Mouse (Mus musculus) heart, embryonic 14.5 days (tissue): Measurements from ENCODE around the gene Pik3cg. TPM values are rescaled to one million over a fixed set of nuclear protein-coding genes. Genes with fewer than 3 reads are reported as not detected.
"Not testable (repeated sequence)": the region's sequence is repeated elsewhere in the genome, so short reads cannot be mapped to it uniquely, and the experiment has no call there.

Source experiments
- ATAC-seq: fragments of 200-750 bp; cut with Nextera tagmentation; 2 replicates; pipeline ENCODE4 v1.8.0; 2017; ENCODE audit warnings: low read depth, moderate TSS enrichment; ENCODE audit not compliant: insufficient number of reproducible peaks, insufficient read depth, low FRiP score
- H3K27ac ChIP-seq, 2 experiments: fragments of 200-500 bp in 1 of 2; fragments of 300-500 bp in 1 of 2; sonication (generic) in 1 of 2; replicated peaks in 1 of 2; 2 replicates each; pipeline ENCODE4 v1.5.1; 2012 to 2014; ENCODE audit warnings: low read depth in 2 of 2, low read length in 2 of 2, control low read depth in 1 of 2, mild to moderate bottlenecking in 1 of 2, mixed read lengths in 1 of 2; ENCODE audit not compliant: control insufficient read depth in 1 of 2, insufficient read depth in 1 of 2
- H3K27me3 ChIP-seq: fragments of 300-500 bp; sonication (generic); 2 replicates; pipeline ENCODE4 v1.6.1; 2014; ENCODE audit warnings: mild to moderate bottlenecking, low read length, control low read depth; ENCODE audit not compliant: control insufficient read depth, insufficient read depth
- H3K36me3 ChIP-seq: fragments of 300-500 bp; sonication (generic); 2 replicates; pipeline ENCODE4 v1.6.1; 2014; ENCODE audit warnings: mild to moderate bottlenecking, control low read depth, low read length, mixed read lengths; ENCODE audit not compliant: control insufficient read depth, insufficient read depth
- H3K4me1 ChIP-seq, 2 experiments: fragments of 200-500 bp in 1 of 2; fragments of 300-500 bp in 1 of 2; sonication (generic) in 1 of 2; 2 replicates each; pipeline ENCODE4 v1.6.1; 2012 to 2014; ENCODE audit warnings: low read length in 2 of 2, control low read depth in 1 of 2, mixed read lengths in 1 of 2; ENCODE audit not compliant: control insufficient read depth in 2 of 2, insufficient read depth in 2 of 2
- H3K4me2 ChIP-seq: fragments of 300-500 bp; sonication (generic); 2 replicates; pipeline ENCODE4 v1.6.1; 2014; ENCODE audit warnings: mild to moderate bottlenecking, low read length
- H3K4me3 ChIP-seq, 2 experiments: fragments of 200-500 bp in 1 of 2; fragments of 300-500 bp in 1 of 2; sonication (generic) in 1 of 2; 2 replicates each; pipeline ENCODE4 v1.5.1; 2012 to 2014; ENCODE audit warnings: low read length in 2 of 2, mild to moderate bottlenecking in 2 of 2, control low read depth in 1 of 2, low read depth in 1 of 2, moderate library complexity in 1 of 2; ENCODE audit not compliant: control insufficient read depth in 1 of 2, insufficient read depth in 1 of 2
- H3K9ac ChIP-seq: fragments of 300-500 bp; sonication (generic); 2 replicates; pipeline ENCODE4 v1.6.1; 2014; ENCODE audit warnings: mild to moderate bottlenecking, low read length
- H3K9me3 ChIP-seq: fragments of 300-500 bp; sonication (generic); 2 replicates; pipeline ENCODE4 v1.6.1; 2016; ENCODE audit warnings: low read length, control low read depth; ENCODE audit not compliant: control insufficient read depth
- WGBS: fragments of 180-500 bp; shearing (Covaris S2); extraction: QIAGEN DNeasy Blood & Tissue Kit; methylation state at CpG from one replicate; pipeline ENCODE4 v1.1.7; 2014; 5-methylcytosine and 5-hydroxymethylcytosine counted together
- polyA plus RNA-seq: library from polyadenylated mRNA; unstranded; fragments of >200 nt; fragmentation: Nextera tagmentation; extraction: Ambion mirVana; gene quantifications from 2 replicates; pipeline ENCODE4 v1.2.1, GENCODE M21; 2014

The Pik3cg gene
- polyA plus RNA-seq: 1.9 and 2.2 TPM in 2 replicates

DNA sequence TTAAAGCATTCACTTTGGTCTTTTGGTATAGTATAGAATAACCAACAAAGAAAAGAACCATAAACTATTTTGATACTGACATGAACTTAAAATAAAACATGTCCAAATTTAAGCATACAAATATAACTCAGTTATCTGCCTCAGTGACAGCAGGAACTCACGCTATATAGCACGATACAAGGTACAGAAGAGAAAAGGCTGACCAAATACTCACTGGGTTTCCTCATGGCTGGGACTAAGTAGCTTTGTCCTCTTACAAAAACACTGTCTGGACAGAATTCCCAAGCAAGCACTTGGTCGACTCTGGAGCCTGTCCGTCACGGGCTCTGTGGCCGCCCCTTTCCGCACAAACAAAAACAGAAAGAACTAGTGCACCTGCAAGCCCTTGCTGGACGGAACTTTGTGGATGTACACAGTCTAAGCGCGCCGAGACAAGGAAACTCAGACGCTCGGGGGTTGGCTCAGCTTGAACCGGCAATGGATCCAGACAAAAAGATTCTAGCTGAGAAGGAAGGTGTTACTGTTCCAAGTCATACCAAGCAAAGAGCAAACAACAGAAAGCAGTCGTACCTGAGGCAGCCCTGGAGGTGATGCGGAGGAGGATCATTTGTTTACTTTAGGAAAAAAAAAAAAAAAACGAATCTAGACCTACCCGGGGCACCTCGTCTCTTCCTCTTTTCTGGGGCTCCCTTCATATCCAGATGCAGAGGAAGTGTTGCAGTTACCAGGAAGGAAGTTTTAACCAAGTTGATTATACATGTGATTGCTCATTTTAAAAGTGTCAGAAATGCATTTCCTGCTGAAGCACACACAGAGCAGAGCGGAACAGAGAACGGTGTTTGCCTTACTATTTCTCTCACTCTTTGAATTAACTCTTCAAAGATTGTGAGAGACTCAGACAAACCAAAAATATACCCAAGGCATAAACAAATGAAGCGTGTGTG lies at the start of gene Pik3cg:
Gene Pik3cg, minus strand, starts transcription at position 712 of the 944 bp plus-strand sequence.
- 52% methylated on average over 22 of the region's 22 CpGs for WGBS
- Histone ChIP-seq H3K9me3 (no peaks in the 10 kb centered on the region), H3K4me2 (peak within 1 kb of the TSS; percentile 48), H3K36me3 (no peaks in the 10 kb centered on the region), H3K27ac (peak within 1 kb of the TSS; percentile 28 to 31; a peak in 1 of 4 replicates), H3K4me1 (peaks cover 0 to 6% of the 10 kb centered on the region in 2 experiments; a peak in 2 of 4 replicates), H3K27me3 (no peaks in the 10 kb centered on the region), H3K4me3 (peak within 1 kb of the TSS; percentile 29 to 31), H3K9ac (peak within 1 kb of the TSS; percentile 21; the same call in 1 of the 2 replicates)
- ATAC-seq: no peak

DNA sequence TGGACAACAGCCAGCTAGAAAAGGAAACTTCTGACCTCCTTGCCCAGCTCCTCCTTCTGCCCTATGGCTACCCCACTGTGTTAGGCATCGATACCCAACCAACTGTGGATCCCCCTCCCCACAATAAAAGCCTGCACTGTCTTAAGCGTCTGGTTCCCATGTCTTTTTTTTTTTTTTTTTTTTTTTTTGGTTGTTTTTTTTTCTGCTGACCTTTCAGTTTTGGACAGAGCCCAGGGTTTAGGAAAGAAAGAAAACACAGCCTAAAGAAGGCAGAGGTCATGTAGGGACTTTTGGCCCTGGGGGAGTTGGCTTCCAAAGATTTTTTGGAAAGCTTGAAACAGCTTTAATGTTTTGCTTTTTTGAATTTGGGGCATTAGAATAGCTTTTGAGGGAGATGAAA lies 40.0 kb upstream of the Pik3cg start:
- ATAC-seq: no peak
- 66% methylated on average over 2 of the region's 2 CpGs for WGBS

DNA sequence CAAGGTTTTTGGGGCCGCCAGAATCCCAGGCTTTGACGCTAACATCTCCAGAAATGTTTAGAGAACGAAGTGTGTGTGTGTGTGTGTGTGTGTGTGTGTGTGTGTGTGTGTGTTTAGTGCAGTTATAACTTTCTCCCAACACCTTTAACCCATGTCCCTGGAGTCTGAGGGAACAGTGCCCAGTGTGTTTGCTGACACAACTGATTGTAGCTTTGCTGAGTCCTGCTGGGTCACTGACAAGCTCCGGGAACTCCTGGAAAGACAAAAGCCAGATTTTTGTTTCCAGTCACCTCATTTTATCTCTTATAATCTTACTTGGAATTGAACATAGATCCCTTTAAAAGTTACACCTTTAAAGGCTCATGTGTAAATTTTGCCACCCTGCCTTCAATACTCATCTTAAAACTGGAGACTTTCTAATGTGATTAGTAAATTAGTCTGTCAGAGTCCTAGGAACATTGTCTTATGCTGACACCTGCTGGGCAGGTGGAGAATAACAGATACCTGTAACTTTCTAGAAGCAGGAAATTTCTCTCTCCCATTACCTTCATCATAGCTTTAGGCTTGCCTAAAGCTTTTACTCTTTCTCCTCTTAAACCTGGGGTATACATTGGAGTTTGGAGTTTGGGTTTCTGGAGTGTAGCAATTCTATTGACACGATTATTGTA lies 37.2 kb upstream of the Pik3cg start:
- no peaks in the 10 kb centered on the region for H3K36me3 ChIP-seq
- H3K4me3 ChIP-seq: no peak overlapping the region
- no peaks in the 10 kb centered on the region for H3K27me3 ChIP-seq
- no peaks in the 10 kb centered on the region for H3K9me3 ChIP-seq
- no peak overlapping the region for H3K27ac ChIP-seq
- no peak for ATAC-seq
- no peak overlapping the region for H3K4me2 ChIP-seq
- no peak overlapping the region for H3K9ac ChIP-seq
- no peaks in the 10 kb centered on the region for H3K4me1 ChIP-seq
- WGBS: 60% methylated on average over 5 of the region's 5 CpGs

More for the DNA sequence above, 40.0 kb upstream of the Pik3cg start:
- H3K9me3 ChIP-seq: no peaks in the 10 kb centered on the region
- no peak overlapping the region for H3K9ac ChIP-seq
- no peaks in the 10 kb centered on the region for H3K36me3 ChIP-seq
- no peak overlapping the region for H3K4me2 ChIP-seq
- no peak overlapping the region for H3K27ac ChIP-seq
- H3K4me1 ChIP-seq: no peaks in the 10 kb centered on the region
- no peak overlapping the region for H3K4me3 ChIP-seq
- H3K27me3 ChIP-seq: no peaks in the 10 kb centered on the region

DNA sequence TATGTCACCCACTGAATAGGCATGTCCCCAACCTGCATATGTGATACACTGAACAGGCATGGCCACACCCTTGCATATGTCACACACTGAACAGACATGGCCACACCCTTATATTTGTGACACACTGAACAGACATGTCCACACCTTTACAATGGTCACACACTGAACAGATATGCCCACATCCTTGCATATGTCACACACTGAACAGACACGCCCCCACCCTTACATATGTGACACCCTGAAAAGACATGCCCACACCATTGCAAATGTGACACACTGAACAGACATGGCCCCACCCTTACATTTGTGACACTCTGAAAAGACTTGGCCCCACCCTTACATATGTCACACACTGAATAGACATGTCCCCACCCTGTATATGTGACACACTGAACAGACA lies 35.1 kb upstream of the Pik3cg start:
- Histone ChIP-seq H3K9ac (no peak overlapping the region), H3K36me3 (no peaks in the 10 kb centered on the region), H3K9me3 (no peaks in the 10 kb centered on the region), H3K4me1 (no peaks in the 10 kb centered on the region), H3K27ac (no peak overlapping the region), H3K4me2 (no peak overlapping the region), H3K4me3 (no peak overlapping the region), H3K27me3 (no peaks in the 10 kb centered on the region)
- ATAC-seq: no peak
- 86% methylated on average over 1 of the region's 1 CpGs for WGBS

DNA sequence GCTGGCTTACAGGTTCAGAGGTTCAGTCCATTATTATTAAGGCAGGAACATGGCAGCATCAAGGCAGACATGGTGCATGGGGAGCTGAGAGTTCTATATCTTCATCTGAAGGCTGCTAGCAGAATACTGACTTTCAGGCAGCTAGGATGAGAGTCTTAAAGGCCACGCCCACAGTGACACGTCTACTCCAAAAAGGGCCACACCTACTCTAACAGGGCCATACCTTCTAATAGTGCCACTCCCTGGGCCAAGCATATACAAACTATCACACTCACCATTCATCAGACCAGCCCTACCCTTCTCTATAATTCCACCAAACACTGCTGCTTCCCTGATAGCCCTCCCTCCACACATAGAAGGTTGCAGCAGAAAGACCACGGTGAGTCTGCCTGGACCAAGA lies 30.7 kb upstream of the Pik3cg start:
- H3K4me2 ChIP-seq, H3K27ac ChIP-seq, H3K9me3 ChIP-seq, H3K4me1 ChIP-seq, H3K4me3 ChIP-seq, H3K9ac ChIP-seq, H3K36me3 ChIP-seq, ATAC-seq, H3K27me3 ChIP-seq: not testable (repeated sequence)
- WGBS: 75% methylated on average over 3 of the region's 3 CpGs

DNA sequence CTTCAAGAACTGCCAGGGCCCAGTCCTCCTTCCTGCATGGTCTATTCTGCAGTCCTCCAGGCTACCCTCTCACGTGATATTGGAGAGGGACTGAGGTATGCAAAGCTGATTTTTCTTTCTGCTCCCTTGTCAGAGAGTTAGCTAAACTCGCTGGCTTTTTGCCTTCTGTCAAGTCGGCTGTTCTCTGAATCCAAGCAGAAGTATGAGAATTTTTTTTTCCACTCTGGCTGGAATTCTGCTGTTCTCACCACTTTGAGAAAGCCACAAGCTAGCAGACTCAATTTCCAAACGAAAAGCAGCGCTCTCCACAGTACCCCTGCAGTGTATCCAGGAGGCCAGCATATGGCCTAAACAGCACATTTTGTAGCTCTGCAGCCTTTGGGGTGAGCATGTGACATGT lies 30.0 kb upstream of the Pik3cg start:
- no peak for ATAC-seq
- Histone ChIP-seq H3K4me2 (no peak overlapping the region), H3K27me3 (no peaks in the 10 kb centered on the region), H3K27ac (no peak overlapping the region), H3K36me3 (no peaks in the 10 kb centered on the region), H3K9me3 (no peaks in the 10 kb centered on the region), H3K9ac (no peak overlapping the region), H3K4me1 (no peaks in the 10 kb centered on the region), H3K4me3 (no peak overlapping the region)
- 59% methylated on average over 5 of the region's 5 CpGs for WGBS

DNA sequence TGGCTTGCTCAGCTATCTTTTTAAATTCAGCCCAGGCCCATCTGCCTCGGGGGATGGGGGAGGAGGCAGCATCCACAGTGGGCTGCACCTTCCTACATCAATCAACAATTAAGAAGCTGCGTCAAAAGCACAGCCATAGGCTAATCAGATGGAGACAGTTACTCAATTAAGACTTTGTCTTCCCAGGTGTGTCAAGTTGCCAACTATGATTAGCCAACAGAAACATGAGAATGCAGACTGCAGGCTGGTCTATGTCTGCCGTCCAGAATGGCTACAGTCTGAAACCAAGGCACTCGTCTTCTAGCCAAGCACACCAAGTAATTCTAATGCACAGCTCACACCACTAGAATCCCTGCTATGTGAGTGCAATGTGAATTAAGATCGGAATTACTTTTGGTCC lies 29.4 kb upstream of the Pik3cg start:
- no peaks in the 10 kb centered on the region for H3K4me1 ChIP-seq
- no peak overlapping the region for H3K4me3 ChIP-seq
- no peak overlapping the region for H3K4me2 ChIP-seq
- H3K9me3 ChIP-seq: no peaks in the 10 kb centered on the region
- WGBS: 60% methylated on average over 5 of the region's 5 CpGs
- no peaks in the 10 kb centered on the region for H3K27me3 ChIP-seq
- no peaks in the 10 kb centered on the region for H3K36me3 ChIP-seq
- no peak overlapping the region for H3K9ac ChIP-seq
- H3K27ac ChIP-seq: no peak overlapping the region
- ATAC-seq: no peak
